Mouse (Mus musculus): ENCODE measurements around the gene Olfr43. TPM values are rescaled to one million over a fixed set of nuclear protein-coding genes. Genes with fewer than 3 reads are reported as not detected.

The Olfr43 gene
- not detected in 2 replicates for polyA plus RNA-seq (2016; fragmentation: Nextera tagmentation; extraction: Ambion mirVana)

GRCm38 (mm10) chr11:74211279-74211678, at the start of gene Olfr43:
Olfr43 (minus strand) TSS chr11:74211379.
- Histone ChIP-seq H3K36me3 (no peaks in the 10 kb centered on the region), H3K4me1 (no peaks in the 10 kb centered on the region), H3K4me2 (replicated peaks) (no peak within 1 kb of the TSS), H3K9ac (no peak within 1 kb of the TSS), H3K27ac (no peak within 1 kb of the TSS), H3K9me3 (replicated peaks) (peaks cover 21% of the 10 kb centered on the region; the same call in 1 of the 2 replicates), H3K27me3 (no peaks in the 10 kb centered on the region), H3K4me3 (no peak within 1 kb of the TSS)
- no peak for ATAC-seq (ENCODE audit: low FRiP score)
- WGBS: 80% methylated on average over 1 of the region's 1 CpGs

GRCm38 (mm10) chr11:74259508-74259907, 48.3 kb upstream of the Olfr43 start, which contains the start of gene Olfr406:
Olfr406 (plus strand) TSS chr11:74259808.
- Histone ChIP-seq H3K4me2 (replicated peaks) (no peak within 1 kb of the TSS), H3K9me3 (replicated peaks) (peaks cover 16% of the 10 kb centered on the region), H3K27ac (no peak within 1 kb of the TSS), H3K36me3 (no peaks in the 10 kb centered on the region), H3K4me1 (no peaks in the 10 kb centered on the region), H3K9ac (no peak within 1 kb of the TSS), H3K4me3 (no peak within 1 kb of the TSS), H3K27me3 (no peaks in the 10 kb centered on the region)
- ATAC-seq (ENCODE audit: low FRiP score): no peak
- WGBS: 61% methylated on average over 2 of the region's 2 CpGs

GRCm38 (mm10) chr11:74241201-74241600, 30.0 kb upstream of the Olfr43 start:
- peaks cover 17% of the 10 kb centered on the region for H3K9me3 ChIP-seq (replicated peaks)
- no peaks in the 10 kb centered on the region for H3K4me1 ChIP-seq
- H3K4me3 ChIP-seq: no peak overlapping the region
- no peak for ATAC-seq (ENCODE audit: low FRiP score)
- no peaks in the 10 kb centered on the region for H3K36me3 ChIP-seq
- H3K27me3 ChIP-seq: no peaks in the 10 kb centered on the region
- H3K9ac ChIP-seq: no peak overlapping the region
- 89% methylated on average over 3 of the region's 3 CpGs for WGBS
- H3K4me2 ChIP-seq (replicated peaks): no peak overlapping the region
- H3K27ac ChIP-seq: no peak overlapping the region

GRCm38 (mm10) chr11:74185949-74186348, 25.2 kb downstream of the Olfr43 start, which contains the start of gene Olfr403:
Olfr403 (plus strand) TSS chr11:74186249.
- Histone ChIP-seq H3K9me3 (replicated peaks) (peaks cover 19% of the 10 kb centered on the region), H3K27ac (no peak within 1 kb of the TSS), H3K9ac (no peak within 1 kb of the TSS), H3K4me3 (no peak within 1 kb of the TSS), H3K4me2 (replicated peaks) (no peak within 1 kb of the TSS), H3K36me3 (no peaks in the 10 kb centered on the region), H3K27me3 (no peaks in the 10 kb centered on the region), H3K4me1 (no peaks in the 10 kb centered on the region)
- no peak for ATAC-seq (ENCODE audit: low FRiP score)

GRCm38 (mm10) chr11:74183745-74184144, 27.4 kb downstream of the Olfr43 start:
- no peak overlapping the region for H3K4me3 ChIP-seq
- H3K9ac ChIP-seq: no peak overlapping the region
- no peaks in the 10 kb centered on the region for H3K4me1 ChIP-seq
- WGBS: 87% methylated on average over 4 of the region's 4 CpGs
- H3K27me3 ChIP-seq: no peaks in the 10 kb centered on the region
- H3K4me2 ChIP-seq (replicated peaks): no peak overlapping the region
- no peak for ATAC-seq (ENCODE audit: low FRiP score)
- H3K36me3 ChIP-seq: no peaks in the 10 kb centered on the region
- H3K9me3 ChIP-seq (replicated peaks): peaks cover 27% of the 10 kb centered on the region
- no peak overlapping the region for H3K27ac ChIP-seq

GRCm38 (mm10) chr11:74183168-74183567, 28.0 kb downstream of the Olfr43 start:
- no peaks in the 10 kb centered on the region for H3K27me3 ChIP-seq
- no peak overlapping the region for H3K4me2 ChIP-seq (replicated peaks)
- WGBS: 86% methylated on average over 4 of the region's 4 CpGs
- peaks cover 27% of the 10 kb centered on the region for H3K9me3 ChIP-seq (replicated peaks)
- no peaks in the 10 kb centered on the region for H3K4me1 ChIP-seq
- no peak overlapping the region for H3K27ac ChIP-seq
- no peak overlapping the region for H3K9ac ChIP-seq
- no peak for ATAC-seq (ENCODE audit: low FRiP score)
- no peaks in the 10 kb centered on the region for H3K36me3 ChIP-seq
- H3K4me3 ChIP-seq: no peak overlapping the region

- no peaks in the 10 kb centered on the region for H3K27me3 ChIP-seq
- no peaks in the 10 kb centered on the region for H3K36me3 ChIP-seq
- no peak overlapping the region for H3K9ac ChIP-seq
- no peaks in the 10 kb centered on the region for H3K4me1 ChIP-seq
- ATAC-seq (ENCODE audit: low FRiP score): no peak
- H3K9me3 ChIP-seq (replicated peaks): peaks cover 8% of the 10 kb centered on the region
- no peak overlapping the region for H3K27ac ChIP-seq
- H3K4me3 ChIP-seq: no peak overlapping the region
- H3K4me2 ChIP-seq (replicated peaks): no peak overlapping the region
These were observed 42.4 kb downstream of the Olfr43 start for GRCm38 (mm10) chr11:74168771-74169170.

Other genes with a start within 250 kb of the Olfr43 start
- not detected in 2 replicates for gene Olfr398, start 221.0 kb downstream of the Olfr43 start, polyA plus RNA-seq (2016; fragmentation: Nextera tagmentation; extraction: Ambion mirVana)
- gene Olfr139, start 154.8 kb downstream of the Olfr43 start, polyA plus RNA-seq (2016; fragmentation: Nextera tagmentation; extraction: Ambion mirVana): not detected in 2 replicates
- not detected in 2 replicates for gene Olfr399, start 154.8 kb downstream of the Olfr43 start, polyA plus RNA-seq (2016; fragmentation: Nextera tagmentation; extraction: Ambion mirVana)
- not detected in 2 replicates for gene Zfp616, start 141.4 kb downstream of the Olfr43 start, polyA plus RNA-seq (2016; fragmentation: Nextera tagmentation; extraction: Ambion mirVana)
- not detected in 2 replicates for gene Olfr401, start 97.7 kb downstream of the Olfr43 start, polyA plus RNA-seq (2016; fragmentation: Nextera tagmentation; extraction: Ambion mirVana)
- gene Olfr402, start 57.9 kb downstream of the Olfr43 start, polyA plus RNA-seq (2016; fragmentation: Nextera tagmentation; extraction: Ambion mirVana): not detected in 2 replicates
- gene Olfr403, start 25.1 kb downstream of the Olfr43 start, polyA plus RNA-seq (2016; fragmentation: Nextera tagmentation; extraction: Ambion mirVana): not detected in 2 replicates
- not detected in 2 replicates for gene Olfr406, start 48.4 kb upstream of the Olfr43 start, polyA plus RNA-seq (2016; fragmentation: Nextera tagmentation; extraction: Ambion mirVana)
- gene Olfr59, start 72.4 kb upstream of the Olfr43 start, polyA plus RNA-seq (2016; fragmentation: Nextera tagmentation; extraction: Ambion mirVana): not detected in 2 replicates
- gene Olfr410, start 126.7 kb upstream of the Olfr43 start, polyA plus RNA-seq (2016; fragmentation: Nextera tagmentation; extraction: Ambion mirVana): not detected in 2 replicates
- gene Olfr411, start 141.3 kb upstream of the Olfr43 start, polyA plus RNA-seq (2016; fragmentation: Nextera tagmentation; extraction: Ambion mirVana): not detected in 2 replicates
- gene Olfr412, start 150.7 kb upstream of the Olfr43 start, polyA plus RNA-seq (2016; fragmentation: Nextera tagmentation; extraction: Ambion mirVana): not detected in 2 replicates